Mouse (Mus musculus): Measurements from ENCODE around the gene Rnf34. TPM values are rescaled to one million over a fixed set of nuclear protein-coding genes. Genes with fewer than 3 reads are reported as not detected.

Gene Rnf34
- polyA plus RNA-seq, 1 experiment = not detected

- no peak overlapping the region for H3K27ac ChIP-seq (ENCODE audit: insufficient read depth, low read depth, low read length)
- no peak overlapping the region for H3K4me3 ChIP-seq (ENCODE audit: insufficient read depth, low read depth, low read length)
- TF ChIP-seq CTCF (IDR thresholded peaks at IDR 0.05; ENCODE audit: insufficient read depth, low read depth, low read length) (no peak), POLR2A (IDR thresholded peaks at IDR 0.05; ENCODE audit: insufficient read depth, low read depth, low read length) (no peak)
- H3K4me1 ChIP-seq (ENCODE audit: control insufficient read depth, insufficient read depth, low read length) = peaks cover 6% of the 10 kb centered on the region
- 56% methylated on average over 3 of the region's 3 CpGs for WGBS
These were observed 51.8 kb downstream of the Rnf34 start for GRCm38 (mm10) chr5:122901666-122902065.

- Histone ChIP-seq H3K27ac (ENCODE audit: insufficient read depth, low read depth, low read length) (no peak overlapping the region), H3K4me3 (ENCODE audit: insufficient read depth, low read depth, low read length) (no peak overlapping the region), H3K4me1 (ENCODE audit: control insufficient read depth, insufficient read depth, low read length) (peaks cover 6% of the 10 kb centered on the region)
- WGBS = 92% methylated on average over 6 of the region's 6 CpGs
- TF ChIP-seq CTCF (IDR thresholded peaks at IDR 0.05; ENCODE audit: insufficient read depth, low read depth, low read length) = no peak
- no peak for TF ChIP-seq POLR2A (IDR thresholded peaks at IDR 0.05; ENCODE audit: insufficient read depth, low read depth, low read length)
These were observed 52.4 kb downstream of the Rnf34 start for GRCm38 (mm10) chr5:122902228-122902627.

GRCm38 (mm10) chr5:122903165-122903564 lies 53.3 kb downstream of the Rnf34 start:
- H3K27ac ChIP-seq (ENCODE audit: insufficient read depth, low read depth, low read length) = no peak overlapping the region
- WGBS = 83% methylated on average over 5 of the region's 5 CpGs
- H3K4me3 ChIP-seq (ENCODE audit: insufficient read depth, low read depth, low read length) = no peak overlapping the region
- TF ChIP-seq CTCF (IDR thresholded peaks at IDR 0.05; ENCODE audit: insufficient read depth, low read depth, low read length) = no peak
- no peak for TF ChIP-seq POLR2A (IDR thresholded peaks at IDR 0.05; ENCODE audit: insufficient read depth, low read depth, low read length)
- peaks cover 6% of the 10 kb centered on the region for H3K4me1 ChIP-seq (ENCODE audit: control insufficient read depth, insufficient read depth, low read length)

- H3K4me1 ChIP-seq (ENCODE audit: control insufficient read depth, insufficient read depth, low read length) = no peaks in the 10 kb centered on the region
- 97% methylated on average over 1 of the region's 1 CpGs for WGBS
- TF ChIP-seq CTCF (IDR thresholded peaks at IDR 0.05; ENCODE audit: insufficient read depth, low read depth, low read length) (no peak), POLR2A (IDR thresholded peaks at IDR 0.05; ENCODE audit: insufficient read depth, low read depth, low read length) (no peak)
- no peak overlapping the region for H3K4me3 ChIP-seq (ENCODE audit: insufficient read depth, low read depth, low read length)
- no peak overlapping the region for H3K27ac ChIP-seq (ENCODE audit: insufficient read depth, low read depth, low read length)
These were observed 57.3 kb downstream of the Rnf34 start for GRCm38 (mm10) chr5:122907182-122907581.

GRCm38 (mm10) chr5:122908001-122908400 lies 58.2 kb downstream of the Rnf34 start:
- H3K4me3 ChIP-seq (ENCODE audit: insufficient read depth, low read depth, low read length) = no peak overlapping the region
- no peak overlapping the region for H3K27ac ChIP-seq (ENCODE audit: insufficient read depth, low read depth, low read length)
- H3K4me1 ChIP-seq (ENCODE audit: control insufficient read depth, insufficient read depth, low read length) = no peaks in the 10 kb centered on the region
- 91% methylated on average over 2 of the region's 2 CpGs for WGBS
- no peak for TF ChIP-seq CTCF (IDR thresholded peaks at IDR 0.05; ENCODE audit: insufficient read depth, low read depth, low read length)
- TF ChIP-seq POLR2A (IDR thresholded peaks at IDR 0.05; ENCODE audit: insufficient read depth, low read depth, low read length) = no peak

GRCm38 (mm10) chr5:122909481-122909880 lies 59.6 kb downstream of the Rnf34 start:
- TF ChIP-seq POLR2A (IDR thresholded peaks at IDR 0.05; ENCODE audit: insufficient read depth, low read depth, low read length) (no peak), CTCF (IDR thresholded peaks at IDR 0.05; ENCODE audit: insufficient read depth, low read depth, low read length) (no peak)
- Histone ChIP-seq H3K27ac (ENCODE audit: insufficient read depth, low read depth, low read length) (no peak overlapping the region), H3K4me3 (ENCODE audit: insufficient read depth, low read depth, low read length) (no peak overlapping the region), H3K4me1 (ENCODE audit: control insufficient read depth, insufficient read depth, low read length) (no peaks in the 10 kb centered on the region)
- 81% methylated on average over 18 of the region's 18 CpGs for WGBS

- TF ChIP-seq CTCF (IDR thresholded peaks at IDR 0.05; ENCODE audit: insufficient read depth, low read depth, low read length) (no peak), POLR2A (IDR thresholded peaks at IDR 0.05; ENCODE audit: insufficient read depth, low read depth, low read length) (no peak)
- Histone ChIP-seq H3K27ac (ENCODE audit: insufficient read depth, low read depth, low read length) (no peak overlapping the region), H3K4me1 (ENCODE audit: control insufficient read depth, insufficient read depth, low read length) (no peaks in the 10 kb centered on the region), H3K4me3 (ENCODE audit: insufficient read depth, low read depth, low read length) (no peak overlapping the region)
- WGBS = 95% methylated on average over 4 of the region's 4 CpGs
These were observed 63.0 kb downstream of the Rnf34 start for GRCm38 (mm10) chr5:122912863-122913262.

GRCm38 (mm10) chr5:122916147-122916546 lies 66.3 kb downstream of the Rnf34 start:
- no peak overlapping the region for H3K4me3 ChIP-seq (ENCODE audit: insufficient read depth, low read depth, low read length)
- TF ChIP-seq CTCF (IDR thresholded peaks at IDR 0.05; ENCODE audit: insufficient read depth, low read depth, low read length) (no peak), POLR2A (IDR thresholded peaks at IDR 0.05; ENCODE audit: insufficient read depth, low read depth, low read length) (no peak)
- H3K27ac ChIP-seq (ENCODE audit: insufficient read depth, low read depth, low read length) = no peak overlapping the region
- no peaks in the 10 kb centered on the region for H3K4me1 ChIP-seq (ENCODE audit: control insufficient read depth, insufficient read depth, low read length)
- 94% methylated on average over 6 of the region's 6 CpGs for WGBS

- Histone ChIP-seq H3K4me1 (ENCODE audit: control insufficient read depth, insufficient read depth, low read length) (no peaks in the 10 kb centered on the region), H3K4me3 (ENCODE audit: insufficient read depth, low read depth, low read length) (no peak overlapping the region), H3K27ac (ENCODE audit: insufficient read depth, low read depth, low read length) (no peak overlapping the region)
- TF ChIP-seq POLR2A (IDR thresholded peaks at IDR 0.05; ENCODE audit: insufficient read depth, low read depth, low read length) (no peak), CTCF (IDR thresholded peaks at IDR 0.05; ENCODE audit: insufficient read depth, low read depth, low read length) (no peak)
- WGBS = 76% methylated on average over 7 of the region's 7 CpGs
These were observed 68.3 kb downstream of the Rnf34 start for GRCm38 (mm10) chr5:122917982-122918711.
